20 mouse cellular contexts compared by ENCODE assay signal in the genomic region with DNA sequence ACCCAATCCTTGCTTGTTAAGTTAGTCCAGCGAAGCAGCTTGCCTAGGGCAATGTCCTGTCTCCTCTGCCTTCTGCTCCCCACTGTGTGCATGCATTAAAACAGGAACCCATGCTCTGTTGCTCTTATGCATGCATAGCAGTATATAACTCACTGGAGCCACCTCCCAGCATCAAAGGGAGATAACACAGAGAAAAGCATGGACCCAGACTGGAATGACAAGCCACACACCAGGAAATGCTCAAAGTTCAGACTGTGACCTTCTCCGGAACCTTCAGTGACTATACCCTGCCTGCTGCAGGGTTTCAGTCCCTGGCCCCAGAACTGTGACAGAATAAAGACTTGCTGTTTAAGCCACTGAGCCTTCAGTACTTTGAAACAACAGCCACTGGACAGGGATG.
"Had no signal": no experiment of that assay in that cellular context is flagged by ENCODE, and none has a peak within 500 bp of the region (broad histone marks: within the 10 kb centered on the region; RNA-seq: fewer than 3 reads in every experiment).

No protein-coding gene starts in this region.

- H3K4me1 ChIP-seq: neural tube, embryonic 13.5 days had no signal

- H3K4me2 ChIP-seq: limb, embryonic 12.5 days; limb, embryonic 15.5 days; liver, embryonic 11.5 days; lung, embryonic 14.5 days; midbrain, embryonic 13.5 days; neural tube, embryonic 13.5 days had no signal

- H3K4me3 ChIP-seq: limb, embryonic 12.5 days; limb, embryonic 15.5 days; megakaryocyte, embryonic 14.5 days; midbrain, embryonic 10.5 days; midbrain, embryonic 13.5 days; myocyte; neural tube, embryonic 13.5 days had no signal

- DNase-seq: kidney, adult 2 months; kidney, postnatal 14 days; kidney, postnatal 4 days; liver, postnatal 0 days; lung, embryonic 14.5 days; retina, postnatal 1 day; right cerebral cortex, postnatal 25 days; thymus, postnatal 25 days had no signal

- H3K9me3 ChIP-seq: limb, embryonic 12.5 days; limb, embryonic 15.5 days; megakaryocyte, embryonic 14.5 days; midbrain, embryonic 10.5 days; midbrain, embryonic 13.5 days; neural tube, embryonic 13.5 days had no signal

- ATAC-seq: liver, postnatal 0 days; lung, postnatal 0 days; midbrain, embryonic 13.5 days; midbrain, embryonic 16.5 days had no signal

- H3K36me3 ChIP-seq: limb, embryonic 12.5 days; limb, embryonic 15.5 days; midbrain, embryonic 10.5 days; midbrain, embryonic 13.5 days; neural tube, embryonic 13.5 days had no signal

- H3K27ac ChIP-seq: limb, embryonic 12.5 days; limb, embryonic 15.5 days; liver, embryonic 14.5 days; macrophage; midbrain, embryonic 10.5 days; midbrain, embryonic 13.5 days; neural tube, embryonic 13.5 days had no signal

- H3K27me3 ChIP-seq: limb, embryonic 12.5 days; limb, embryonic 15.5 days; midbrain, embryonic 13.5 days; neural tube, embryonic 13.5 days had no signal

- H3K9ac ChIP-seq: limb, embryonic 12.5 days; limb, embryonic 15.5 days; liver, embryonic 14.5 days; liver, postnatal 0 days; lung, embryonic 14.5 days; midbrain, embryonic 13.5 days; neural tube, embryonic 13.5 days had no signal
